Mouse (Mus musculus) heart, postnatal 0 days (tissue): ENCODE measurements around the gene Dusp12. TPM values are rescaled to one million over a fixed set of nuclear protein-coding genes. Genes with fewer than 3 reads are reported as not detected.

Experiments
- ATAC-seq: fragments of 200-750 bp; cut with Nextera tagmentation; 2 replicates; pipeline ENCODE4 v1.8.0; 2017; ENCODE audit warnings: low read depth, moderate number of reproducible peaks, moderate library complexity; ENCODE audit not compliant: insufficient read depth
- DNase-seq: peaks from one replicate; pipeline ENCODE4 v3.0.0-alpha.2; 2016; ENCODE audit warnings: low spot score
- H3K27ac ChIP-seq: fragments of 300-500 bp; sonication (generic); 2 replicates; pipeline ENCODE4 v1.5.1; 2014; ENCODE audit warnings: low read depth, mild to moderate bottlenecking
- H3K27me3 ChIP-seq: fragments of 300-500 bp; sonication (generic); 2 replicates; pipeline ENCODE4 v1.6.1; 2014; ENCODE audit warnings: low read length, mixed read lengths; ENCODE audit not compliant: control insufficient read depth, insufficient read depth
- H3K36me3 ChIP-seq: fragments of 300-500 bp; sonication (generic); replicated peaks from 2 replicates; pipeline ENCODE4 v1.6.1; 2014; ENCODE audit warnings: low read length, mixed read lengths; ENCODE audit not compliant: control insufficient read depth, insufficient read depth
- H3K4me1 ChIP-seq: fragments of 300-500 bp; sonication (generic); 2 replicates; pipeline ENCODE4 v1.6.1; 2014; ENCODE audit warnings: antibody characterized with exemption; ENCODE audit not compliant: control insufficient read depth, insufficient read depth
- H3K4me2 ChIP-seq: fragments of 300-500 bp; sonication (generic); 2 replicates; pipeline ENCODE4 v1.6.1; 2014; ENCODE audit warnings: low read depth, mild to moderate bottlenecking, low read length, moderate library complexity
- H3K4me3 ChIP-seq: fragments of 300-500 bp; sonication (generic); 2 replicates; pipeline ENCODE4 v1.5.1; 2014; ENCODE audit warnings: low read depth, low read length
- H3K9ac ChIP-seq: fragments of 300-500 bp; sonication (generic); replicated peaks from 2 replicates; pipeline ENCODE4 v1.6.1; 2014; ENCODE audit warnings: low read depth, low read length, mixed read lengths
- H3K9me3 ChIP-seq: fragments of 300-500 bp; sonication (generic); replicated peaks from 2 replicates; pipeline ENCODE4 v1.6.1; 2016; ENCODE audit warnings: low read length; ENCODE audit not compliant: control insufficient read depth
- CTCF ChIP-seq: IDR thresholded peaks from 2 replicates; pipeline ENCODE4 v1.5.1; 2016; ENCODE audit warnings: antibody characterized with exemption, control low read depth, low read depth
- EP300 ChIP-seq: IDR thresholded peaks from 2 replicates; pipeline ENCODE4 v1.6.1; 2016; ENCODE audit warnings: antibody characterized with exemption, low read depth
- whole genome bisulfite sequencing: fragments of 180-500 bp; shearing (Covaris S2); extraction: QIAGEN DNeasy Blood & Tissue Kit; methylation state at CpG from one replicate; pipeline ENCODE4 v1.1.7; 2014; 5-methylcytosine and 5-hydroxymethylcytosine counted together
- polyA plus RNA-seq: library from polyadenylated mRNA; unstranded; fragments of >200 nt; fragmentation: Nextera tagmentation; extraction: Ambion mirVana; gene quantifications from 2 replicates; pipeline ENCODE4 v1.2.1, GENCODE M21; 2015
- total RNA-seq: library from RNA; depleted of rRNA; stranded (reverse); fragments of >200 nt; gene quantifications from 2 replicates; pipeline ENCODE4 v1.2.3, GENCODE M21; 2014; ENCODE audit warnings: low replicate concordance

Dusp12 gene
- total and polyA plus RNA-seq, 2 experiments from 2014 or later, result 15.6 to 21.7 TPM

GRCm38 (mm10) chr1:170928467-170928866, 43.1 kb upstream of the Dusp12 start:
- WGBS, result 74% methylated on average over 2 of the region's 2 CpGs
- ATAC-seq, result no peak

DNA sequence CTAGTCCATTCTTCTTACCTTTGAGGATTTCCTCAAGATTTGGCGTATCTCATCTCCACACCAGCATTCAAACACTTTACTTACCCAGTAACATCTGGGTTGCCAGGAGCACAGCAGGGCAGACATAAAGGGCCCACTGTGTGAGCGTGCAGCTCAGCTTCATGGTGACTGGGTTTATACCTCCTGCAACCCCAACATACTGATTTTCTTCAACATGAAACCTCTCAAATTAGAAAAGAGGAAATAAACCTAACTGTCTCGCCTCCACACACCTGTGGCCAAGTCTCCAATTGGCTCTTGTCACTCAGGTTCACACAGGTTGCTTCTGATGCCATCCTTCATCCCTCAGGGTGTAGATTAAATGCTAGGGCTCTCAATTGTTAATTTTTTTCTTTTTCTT, 42.0 kb upstream of the Dusp12 start, which contains the start of gene Fcrla:
Gene Fcrla, minus strand, starts transcription at position 206 of the 400 bp plus-strand sequence.
- Histone ChIP-seq H3K36me3 (no peaks in the 10 kb centered on the region), H3K4me2 (no peak within 1 kb of the TSS), H3K9ac (no peak within 1 kb of the TSS), H3K9me3 (no peaks in the 10 kb centered on the region), H3K27ac (no peak within 1 kb of the TSS), H3K4me3 (no peak within 1 kb of the TSS), H3K4me1 (no peaks in the 10 kb centered on the region), H3K27me3 (no peaks in the 10 kb centered on the region)
- DNase-seq, result no peak
- WGBS, result 83% methylated on average over 3 of the region's 3 CpGs
- TF ChIP-seq CTCF (no peak), EP300 (no peak)
- ATAC-seq, result no peak

More at GRCm38 (mm10) chr1:170928467-170928866, 43.1 kb upstream of the Dusp12 start:
- H3K4me2 ChIP-seq, result no peak overlapping the region
- TF ChIP-seq CTCF, result no peak
- H3K4me3 ChIP-seq, result no peak overlapping the region
- H3K27ac ChIP-seq, result no peak overlapping the region
- no peak for DNase-seq
- H3K36me3 ChIP-seq, result no peaks in the 10 kb centered on the region
- no peaks in the 10 kb centered on the region for H3K9me3 ChIP-seq
- H3K4me1 ChIP-seq, result no peaks in the 10 kb centered on the region
- no peaks in the 10 kb centered on the region for H3K27me3 ChIP-seq
- no peak overlapping the region for H3K9ac ChIP-seq

DNA sequence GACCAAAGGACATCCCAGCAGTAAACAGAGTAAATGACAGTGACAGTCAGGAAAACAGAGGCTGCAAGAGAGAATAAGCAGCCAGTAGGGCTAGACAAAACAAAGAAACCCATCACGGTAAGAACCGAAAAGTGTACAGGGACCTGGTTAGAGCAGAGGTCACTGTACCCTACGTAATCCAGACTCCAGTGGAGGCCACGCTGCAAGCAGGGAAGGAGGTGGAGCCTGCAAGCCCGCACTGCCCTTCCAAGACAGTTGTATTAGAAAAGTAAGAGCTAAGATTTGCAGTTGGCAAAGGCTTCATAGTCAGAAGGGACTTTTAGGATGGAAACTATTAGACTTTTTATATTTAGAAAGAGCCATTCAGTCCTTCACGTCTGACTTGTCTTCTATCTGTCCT, 41.6 kb upstream of the Dusp12 start:
- DNase-seq (no peak), ATAC-seq (no peak)
- Histone ChIP-seq H3K4me1 (no peaks in the 10 kb centered on the region), H3K4me3 (no peak overlapping the region), H3K9me3 (no peaks in the 10 kb centered on the region), H3K9ac (no peak overlapping the region), H3K27me3 (no peaks in the 10 kb centered on the region), H3K36me3 (no peaks in the 10 kb centered on the region), H3K4me2 (no peak overlapping the region), H3K27ac (no peak overlapping the region)
- TF ChIP-seq CTCF (no peak), EP300 (no peak)
- 42% methylated on average over 6 of the region's 6 CpGs for WGBS

GRCm38 (mm10) chr1:170924485-170924884, 39.1 kb upstream of the Dusp12 start:
- H3K9ac ChIP-seq, result no peak overlapping the region
- no peak overlapping the region for H3K27ac ChIP-seq
- H3K27me3 ChIP-seq, result no peaks in the 10 kb centered on the region
- no peak for ATAC-seq
- no peaks in the 10 kb centered on the region for H3K36me3 ChIP-seq
- H3K4me2 ChIP-seq, result 0 out of 2 replicates have a peak overlapping the region, but pooled peaks have one; percentile 6
- H3K9me3 ChIP-seq, result no peaks in the 10 kb centered on the region
- 46% methylated on average over 6 of the region's 6 CpGs for WGBS
- TF ChIP-seq CTCF, result no peak
- no peak for TF ChIP-seq EP300
- no peak for DNase-seq
- no peak overlapping the region for H3K4me3 ChIP-seq
- H3K4me1 ChIP-seq, result no peaks in the 10 kb centered on the region

DNA sequence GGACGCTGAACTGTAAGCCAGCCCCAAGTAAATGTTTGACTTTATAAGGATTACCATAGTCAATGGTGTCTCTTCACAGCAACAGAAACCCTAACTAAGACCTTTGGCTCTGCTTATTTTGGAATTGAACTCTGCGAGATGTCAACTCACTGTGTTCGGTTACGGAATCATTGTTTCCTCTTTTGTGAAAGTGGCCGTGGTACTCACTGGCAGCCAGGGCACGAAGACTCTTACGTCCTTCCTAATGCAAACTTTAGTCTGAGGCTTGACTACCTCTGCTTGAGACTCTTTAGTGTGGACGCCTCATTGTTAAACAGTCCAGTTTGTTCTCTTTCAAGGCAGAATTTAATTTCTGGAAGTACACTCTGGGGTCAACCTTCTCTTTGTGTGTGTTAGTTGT, 34.0 kb upstream of the Dusp12 start:
- Histone ChIP-seq H3K4me1 (peaks cover 6% of the 10 kb centered on the region; the same call in 1 of the 2 replicates), H3K4me2 (no peak overlapping the region), H3K9me3 (no peaks in the 10 kb centered on the region), H3K4me3 (no peak overlapping the region), H3K27ac (no peak overlapping the region), H3K27me3 (no peaks in the 10 kb centered on the region), H3K9ac (no peak overlapping the region), H3K36me3 (no peaks in the 10 kb centered on the region)
- ATAC-seq (no peak), DNase-seq (no peak)
- 93% methylated on average over 8 of the region's 8 CpGs for WGBS
- no peak for TF ChIP-seq CTCF
- no peak for TF ChIP-seq EP300

- Histone ChIP-seq H3K27me3 (0 out of 2 replicates have a peak, but pooled peaks cover 7% of the 10 kb centered on the region), H3K4me2 (peak overlapping the region; percentile 3; the same call in 1 of the 2 replicates), H3K9ac (no peak overlapping the region), H3K4me3 (no peak overlapping the region), H3K27ac (no peak overlapping the region), H3K4me1 (peaks cover 6% of the 10 kb centered on the region; the same call in 1 of the 2 replicates), H3K9me3 (no peaks in the 10 kb centered on the region), H3K36me3 (no peaks in the 10 kb centered on the region)
- WGBS, result 20% methylated on average over 5 of the region's 5 CpGs
- ATAC-seq (peak; percentile 63), DNase-seq (peak; percentile 46)
- TF ChIP-seq EP300 (no peak), CTCF (no peak)
Measured at GRCm38 (mm10) chr1:170915657-170916056, 30.3 kb upstream of the Dusp12 start.
